Mouse (Mus musculus): Measurements from ENCODE around the gene Enkd1.

Gene Enkd1

DNA sequence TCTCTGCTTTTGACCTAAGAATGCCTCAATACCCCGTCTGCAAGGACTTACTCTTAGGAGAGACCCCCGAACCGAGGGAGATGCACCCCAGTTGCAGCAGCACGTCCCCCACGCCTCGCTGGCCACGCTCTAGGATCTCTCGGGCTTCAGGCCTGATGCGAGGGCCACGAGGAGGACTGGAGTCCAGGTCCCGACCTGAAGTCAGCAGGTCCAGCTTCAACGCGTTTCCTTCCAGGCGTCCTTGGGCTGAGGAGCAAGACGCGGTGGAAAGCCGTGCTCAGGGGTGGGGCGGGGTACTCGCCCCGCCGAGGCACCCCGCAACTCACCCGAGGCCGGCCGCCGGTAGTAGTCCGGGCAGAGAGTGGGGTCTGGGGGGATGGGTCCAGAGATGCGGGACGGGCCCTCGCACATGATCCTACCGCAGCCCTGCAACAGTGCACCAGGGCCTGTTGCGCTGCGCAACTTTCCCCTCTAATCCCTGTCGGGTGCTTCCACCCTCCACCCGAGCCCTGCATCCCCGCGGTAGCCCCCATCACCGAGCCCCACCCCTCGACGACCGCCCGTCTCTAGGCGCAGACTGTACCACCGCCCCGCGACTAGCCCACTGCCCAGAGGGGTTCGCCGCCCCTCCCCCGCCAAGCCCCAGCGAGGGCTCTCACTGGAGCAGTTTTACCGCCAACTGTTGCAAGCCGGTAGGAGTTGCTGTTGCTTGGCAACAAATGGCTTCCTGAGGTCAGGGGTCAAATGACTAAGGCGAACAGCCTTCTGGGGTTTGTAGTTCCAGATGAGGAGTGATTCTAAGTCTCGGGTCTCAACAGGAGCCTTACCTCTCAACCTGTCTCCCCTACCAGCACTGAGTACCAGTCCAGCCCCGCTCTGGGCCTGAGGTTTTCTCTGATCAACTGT lies at the start of gene Enkd1, which contains the start of gene 4933405L10Rik:
Enkd1 (minus strand) TSS at position 713 of the 906 bp plus-strand sequence.
4933405L10Rik (plus strand) TSS at position 158 of the 906 bp plus-strand sequence.
- peak; percentile 80 to 87 for DNase-seq

DNA sequence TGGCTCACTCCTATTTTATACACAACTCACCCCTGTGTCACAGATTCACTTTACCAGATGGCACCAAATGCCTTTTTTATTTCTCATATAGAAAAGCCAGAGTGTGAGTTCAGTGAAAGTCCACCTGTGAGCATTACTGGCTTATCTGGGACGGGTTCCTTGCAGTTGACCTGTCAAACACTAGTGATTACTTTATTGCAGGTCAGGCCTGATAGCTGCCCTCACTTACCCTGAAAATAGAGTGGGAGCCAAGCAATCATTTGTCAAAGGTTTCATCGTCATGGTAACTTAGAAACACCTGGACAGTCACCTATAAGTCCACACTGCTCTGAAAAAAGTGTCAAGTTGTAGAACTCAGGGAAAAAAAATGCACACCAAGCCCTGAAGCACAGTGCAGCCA lies 46.7 kb upstream of the Enkd1 start:
- no peak for DNase-seq

DNA sequence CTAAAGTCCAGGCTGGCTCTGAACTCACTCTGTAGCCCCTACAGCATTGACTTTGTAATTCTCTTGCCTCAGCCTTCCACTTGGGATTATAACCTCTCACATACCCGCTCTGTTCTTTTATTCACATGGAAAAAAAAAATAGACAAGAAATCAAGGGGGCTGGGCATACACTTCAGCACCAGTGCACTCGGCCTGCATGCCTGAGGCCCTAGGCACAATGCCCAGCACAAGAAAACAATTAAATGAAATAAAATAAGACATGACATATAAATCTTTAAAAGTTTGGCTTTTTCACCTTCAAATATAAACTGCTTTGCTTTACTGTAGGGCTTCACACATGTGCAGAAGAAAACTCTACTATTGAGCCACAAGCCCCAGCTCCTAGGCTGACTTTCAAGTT lies 45.9 kb upstream of the Enkd1 start:
- DNase-seq, result no peak

GRCm38 (mm10) chr8:105750606-105751005 lies 42.6 kb upstream of the Enkd1 start:
- no peak for DNase-seq

DNA sequence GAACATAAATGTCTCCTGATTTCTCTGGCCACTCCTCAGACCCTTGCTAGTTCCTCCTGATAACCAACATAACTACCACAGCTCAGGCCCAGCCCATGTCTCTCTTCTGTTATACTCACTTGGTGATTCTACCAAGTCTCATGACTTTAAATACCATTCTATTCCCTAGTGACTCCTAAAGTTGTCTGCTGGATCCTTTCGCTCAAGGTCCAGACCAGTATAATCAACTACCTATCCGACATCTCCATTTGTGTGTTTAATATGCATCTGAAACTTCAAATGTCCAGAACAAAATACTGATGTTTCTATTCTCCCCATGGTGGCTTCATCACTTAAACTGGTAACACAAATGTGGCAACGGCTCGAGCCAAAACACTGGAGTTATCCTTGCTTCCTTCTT lies 35.3 kb upstream of the Enkd1 start:
- DNase-seq, result no peak

DNA sequence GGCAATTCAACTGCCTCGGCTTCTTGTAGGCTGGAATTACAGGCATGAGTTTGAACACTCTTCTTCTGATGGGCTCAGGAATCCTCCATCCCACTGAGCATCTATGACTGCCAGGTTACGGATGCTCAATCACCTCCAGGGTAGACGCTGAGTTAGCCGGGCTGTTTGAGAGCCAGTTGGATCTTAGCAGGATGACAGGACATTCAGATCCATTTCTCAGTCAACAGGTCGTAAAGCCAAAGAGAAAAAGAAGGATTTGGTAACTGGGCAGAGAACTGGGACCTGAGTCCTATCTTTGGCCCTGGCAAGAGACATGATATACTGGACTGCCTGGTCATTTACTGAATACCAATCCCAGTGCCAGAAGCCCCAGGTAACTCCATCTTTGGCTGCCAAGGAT lies 31.2 kb upstream of the Enkd1 start:
- no peak for DNase-seq

GRCm38 (mm10) chr8:105732186-105732585 lies 24.2 kb upstream of the Enkd1 start:
- no peak for DNase-seq

- DNase-seq, result peak in 1 of 2 experiments; percentile 43
Measured at GRCm38 (mm10) chr8:105727397-105728124, 19.6 kb upstream of the Enkd1 start.

GRCm38 (mm10) chr8:105725726-105726125 lies 17.7 kb upstream of the Enkd1 start:
- DNase-seq, result no peak

GRCm38 (mm10) chr8:105722861-105723260 lies 14.9 kb upstream of the Enkd1 start:
- DNase-seq, result no peak

- no peak for DNase-seq
Measured at GRCm38 (mm10) chr8:105719637-105720036, 11.6 kb upstream of the Enkd1 start.

GRCm38 (mm10) chr8:105716302-105716945 lies 8.4 kb upstream of the Enkd1 start:
- DNase-seq, result no peak

GRCm38 (mm10) chr8:105715042-105715441 lies 7.0 kb upstream of the Enkd1 start:
- no peak for DNase-seq

- peak; percentile 83 to 87 for DNase-seq
Measured at GRCm38 (mm10) chr8:105714139-105714538, 6.1 kb upstream of the Enkd1 start.

GRCm38 (mm10) chr8:105712286-105712685 lies 4.3 kb upstream of the Enkd1 start:
- DNase-seq, result no peak

- peak in 1 of 2 experiments; percentile 15 for DNase-seq
Measured at GRCm38 (mm10) chr8:105709317-105709716, 1.3 kb upstream of the Enkd1 start.

DNA sequence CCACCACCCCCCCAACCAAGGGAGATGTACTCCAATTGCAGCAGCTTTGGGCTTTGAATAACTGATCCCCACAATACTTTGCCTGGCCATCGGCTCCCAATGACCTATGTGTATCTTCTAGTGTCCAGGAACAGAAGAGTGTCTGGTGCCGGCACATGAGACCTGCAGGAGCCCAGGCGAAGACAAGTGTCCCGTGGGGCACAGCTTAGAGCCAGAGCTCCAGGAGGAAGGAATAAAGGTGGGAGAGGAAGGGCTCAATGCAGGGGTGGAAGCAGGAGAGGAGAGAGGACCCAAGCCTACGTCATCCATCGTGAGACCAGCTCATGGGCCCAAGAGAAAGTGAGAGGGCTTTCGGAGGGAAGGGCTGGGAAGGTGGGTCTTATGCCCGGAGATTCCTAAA lies 665 bp upstream of the Enkd1 start:
- DNase-seq, result peak in 1 of 2 experiments; percentile 22

DNA sequence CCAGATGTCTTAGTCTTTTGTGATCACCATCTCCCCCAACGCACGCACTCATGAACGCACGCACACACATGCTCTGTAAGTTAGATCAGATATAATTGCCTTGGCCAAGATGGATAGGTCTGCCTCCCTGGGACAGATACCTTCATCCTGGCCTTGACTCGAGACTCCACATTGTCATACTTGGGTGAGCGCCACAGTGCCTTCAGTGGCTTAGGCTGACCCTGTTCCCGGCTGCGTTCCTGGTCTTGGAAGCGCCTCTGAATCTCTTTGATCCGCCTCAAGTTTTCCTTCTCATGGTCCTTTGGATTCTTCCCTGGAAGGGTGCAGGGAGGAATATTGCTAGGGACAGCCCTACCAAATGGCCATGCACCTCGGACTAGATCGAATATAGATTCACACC lies 1.6 kb downstream of the Enkd1 start:
- no peak for DNase-seq

DNA sequence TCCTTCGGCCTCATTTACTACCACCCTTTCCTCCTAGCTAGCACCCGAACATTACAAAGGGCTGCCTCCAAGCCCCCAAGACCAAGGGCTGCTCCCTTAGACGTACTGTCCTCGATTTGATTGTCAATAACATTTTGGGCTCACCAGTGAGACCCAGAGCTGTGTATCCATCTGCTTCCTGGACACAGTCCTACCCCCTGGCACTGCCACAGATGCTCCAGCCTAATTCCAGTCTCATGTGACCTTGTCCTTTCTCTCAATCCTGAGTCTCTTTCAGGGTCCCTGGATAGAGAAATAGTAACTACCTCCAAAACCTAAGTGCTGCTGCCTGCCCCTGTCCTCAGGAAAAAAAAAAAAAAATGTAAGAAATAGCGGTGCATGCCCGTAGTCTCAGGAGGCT lies 3.1 kb downstream of the Enkd1 start:
- DNase-seq, result no peak

- DNase-seq, result no peak
Measured at GRCm38 (mm10) chr8:105704146-105704812, 3.7 kb downstream of the Enkd1 start.

DNA sequence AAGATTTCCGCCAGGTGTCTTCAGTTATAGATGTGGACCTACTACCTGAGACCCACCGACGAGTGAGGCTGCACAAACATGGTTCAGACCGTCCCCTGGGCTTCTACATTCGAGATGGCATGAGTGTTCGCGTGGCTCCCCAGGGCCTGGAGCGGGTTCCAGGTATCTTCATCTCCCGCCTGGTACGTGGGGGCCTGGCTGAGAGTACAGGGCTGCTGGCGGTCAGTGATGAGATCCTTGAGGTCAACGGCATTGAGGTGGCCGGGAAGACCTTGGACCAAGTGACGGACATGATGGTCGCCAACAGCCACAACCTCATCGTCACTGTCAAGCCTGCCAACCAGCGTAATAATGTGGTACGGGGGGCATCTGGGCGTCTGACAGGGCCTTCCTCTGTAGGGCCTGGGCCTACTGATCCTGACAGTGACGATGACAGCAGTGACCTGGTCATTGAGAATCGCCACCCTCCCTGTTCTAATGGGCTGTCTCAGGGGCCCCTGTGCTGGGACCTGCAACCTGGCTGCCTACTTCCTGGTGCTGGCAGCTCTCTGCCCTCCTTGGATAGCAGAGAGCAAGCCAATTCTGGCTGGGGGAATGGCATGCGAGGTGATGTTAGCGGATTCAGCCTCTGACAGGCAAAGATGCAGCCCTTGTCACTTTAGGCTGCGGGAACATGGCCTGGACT lies 5.1 kb downstream of the Enkd1 start:
- peak in 1 of 2 experiments; percentile 26 for DNase-seq

DNA sequence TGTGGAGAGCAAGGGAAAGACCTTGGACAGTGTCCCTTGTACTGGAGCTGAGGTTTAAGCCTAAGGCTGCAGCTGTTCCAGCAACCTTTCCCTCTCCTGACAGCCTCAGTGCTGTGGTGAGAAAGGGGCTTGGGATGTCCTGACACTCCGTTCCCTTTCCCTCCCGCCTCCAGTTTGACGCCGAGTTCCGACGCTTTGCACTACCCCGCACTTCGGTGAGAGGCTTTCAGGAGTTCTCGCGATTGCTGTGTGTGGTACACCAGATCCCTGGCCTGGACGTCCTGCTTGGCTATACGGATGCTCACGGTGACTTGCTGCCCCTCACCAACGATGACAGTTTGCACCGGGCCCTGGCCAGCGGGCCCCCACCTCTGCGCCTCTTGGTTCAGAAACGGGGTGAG lies 6.0 kb downstream of the Enkd1 start:
- peak in 1 of 2 experiments; percentile 39 for DNase-seq
